Mouse (Mus musculus) duodenum, adult 2 months (tissue): ENCODE results near the gene Slc26a9. TPM values are rescaled to one million over a fixed set of nuclear protein-coding genes. Genes with fewer than 3 reads are reported as not detected.

Experiments
- polyA plus RNA-seq: library from polyadenylated mRNA; depleted of rRNA; stranded (reverse); fragments of >200 nt; gene quantifications from 2 replicates; pipeline ENCODE4 v1.2.3, GENCODE M21; 2012; ENCODE audit warnings: low replicate concordance; rRNA removed

Gene Slc26a9
- 1.8 TPM in 1 of 2 replicates, not detected in the other for polyA plus RNA-seq

GRCm38 (mm10) chr1:131743868-131744464 is at the start of gene Slc26a9:
Gene Slc26a9 (plus strand): TSS chr1:131744022.

GRCm38 (mm10) chr1:131797202-131797909 is 53.5 kb downstream of the Slc26a9 start, which contains the start of gene Pm20d1:
Gene Pm20d1 (plus strand): TSS chr1:131797381.

Other genes starting within 250 kb of the Slc26a9 start
- gene Srgap2, start 216.7 kb upstream of the Slc26a9 start, polyA plus RNA-seq, result 2.9 and 4.4 TPM in 2 replicates
- 0.11 TPM in 1 of 2 replicates, not detected in the other for gene Fam72a, start 216.1 kb upstream of the Slc26a9 start, polyA plus RNA-seq
- gene Avpr1b, start 144.8 kb upstream of the Slc26a9 start, polyA plus RNA-seq, result not detected in 2 replicates
- 1.7 and 187 TPM in 2 replicates for gene Ctse, start 105.7 kb upstream of the Slc26a9 start, polyA plus RNA-seq
- gene Rab7b, start 55.3 kb upstream of the Slc26a9 start, polyA plus RNA-seq, result 0.62 and 1.3 TPM in 2 replicates
- 7.7 and 12.8 TPM in 2 replicates for gene Pm20d1, start 53.4 kb downstream of the Slc26a9 start, polyA plus RNA-seq
- gene Slc41a1, start 83.5 kb downstream of the Slc26a9 start, polyA plus RNA-seq, result 8.0 and 15.5 TPM in 2 replicates
- 10.4 and 13.6 TPM in 2 replicates for gene Rab29, start 123.2 kb downstream of the Slc26a9 start, polyA plus RNA-seq
- 1.3 and 1.4 TPM in 2 replicates for gene Nucks1, start 166.5 kb downstream of the Slc26a9 start, polyA plus RNA-seq
- 2.1 and 12.5 TPM in 2 replicates for gene Slc45a3, start 218.9 kb downstream of the Slc26a9 start, polyA plus RNA-seq